Mouse (Mus musculus) limb, embryonic 10.5 days (tissue): ENCODE data around the gene Aknad1. TPM values are rescaled to one million over a fixed set of nuclear protein-coding genes. Genes with fewer than 3 reads are reported as not detected.

ENCODE experiments used
- DNase-seq: peaks from one replicate; pipeline ENCODE4 v3.0.0-alpha.2; 2017; ENCODE audit warnings: low spot score
- H3K27ac ChIP-seq: fragments of 300-500 bp; sonication (generic); 2 replicates; pipeline ENCODE4 v1.5.1; 2016; ENCODE audit warnings: mild to moderate bottlenecking
- H3K27me3 ChIP-seq: fragments of 300-500 bp; sonication (generic); 2 replicates; pipeline ENCODE4 v1.6.1; 2016; ENCODE audit warnings: low read depth, mild to moderate bottlenecking; ENCODE audit not compliant: poor library complexity, severe bottlenecking
- H3K36me3 ChIP-seq: fragments of 300-500 bp; sonication (generic); 2 replicates; pipeline ENCODE4 v1.6.1; 2016; ENCODE audit warnings: mild to moderate bottlenecking, moderate library complexity
- H3K4me1 ChIP-seq: fragments of 300-500 bp; sonication (generic); 2 replicates; pipeline ENCODE4 v1.6.1; 2016
- H3K4me3 ChIP-seq: fragments of 300-500 bp; sonication (generic); 2 replicates; pipeline ENCODE4 v1.5.1; 2016; ENCODE audit warnings: mild to moderate bottlenecking, moderate library complexity
- H3K9me3 ChIP-seq: fragments of 300-500 bp; sonication (generic); replicated peaks from 2 replicates; pipeline ENCODE4 v1.6.1; 2016; ENCODE audit warnings: mild to moderate bottlenecking
- WGBS: fragments of 180-500 bp; shearing (Covaris S2); methylation state at CpG from one replicate; pipeline ENCODE4 v1.1.7; 2016; 5-methylcytosine and 5-hydroxymethylcytosine counted together
- polyA plus RNA-seq: library from polyadenylated mRNA; unstranded; fragments of >200 nt; fragmentation: Nextera tagmentation; extraction: Ambion mirVana; gene quantifications from 2 replicates; pipeline ENCODE4 v1.2.1, GENCODE M21; 2016

Aknad1 gene
- polyA plus RNA-seq, 1 experiment from 2014 or later = 0.10 TPM

DNA sequence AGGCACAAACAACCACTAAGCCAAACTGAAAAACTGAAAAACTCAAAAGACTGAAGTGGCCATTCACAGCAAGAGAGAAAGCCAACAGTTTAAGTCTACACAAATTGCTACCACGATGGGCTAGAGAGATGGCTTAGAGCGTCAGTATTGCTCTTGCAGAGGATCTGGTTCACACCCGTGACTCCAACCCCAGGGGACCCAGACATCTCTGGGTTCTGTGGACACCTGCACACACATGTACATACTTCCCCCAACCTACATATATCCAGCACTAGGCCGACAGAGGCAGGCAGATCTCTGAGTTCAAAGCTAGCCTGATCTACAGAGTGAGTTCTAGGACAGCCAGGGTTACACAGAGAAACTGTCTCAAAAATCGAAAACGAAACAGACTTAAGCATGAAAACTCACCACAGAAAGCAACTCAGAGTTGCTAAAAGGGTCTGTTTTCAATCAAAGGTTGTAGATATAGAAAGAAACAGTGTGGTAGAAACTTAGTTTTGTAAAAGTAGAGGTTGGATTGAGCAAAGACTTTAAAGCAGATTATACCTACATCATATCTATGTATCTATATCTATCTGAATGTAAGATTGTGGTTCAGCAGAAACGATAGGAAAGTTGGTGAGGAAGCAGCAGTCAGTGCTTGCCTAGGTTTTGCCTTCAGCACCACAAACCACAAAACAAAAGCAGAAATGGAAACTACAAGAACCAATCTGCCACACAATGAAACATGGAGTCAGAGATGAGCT lies 56.3 kb downstream of the Aknad1 start:
- Histone ChIP-seq H3K4me3 (no peak overlapping the region), H3K36me3 (peaks cover 51% of the 10 kb centered on the region), H3K9me3 (no peaks in the 10 kb centered on the region), H3K27ac (no peak overlapping the region), H3K4me1 (peaks cover 34% of the 10 kb centered on the region), H3K27me3 (no peaks in the 10 kb centered on the region)
- no peak for DNase-seq
- 90% methylated on average over 7 of the region's 7 CpGs for WGBS

DNA sequence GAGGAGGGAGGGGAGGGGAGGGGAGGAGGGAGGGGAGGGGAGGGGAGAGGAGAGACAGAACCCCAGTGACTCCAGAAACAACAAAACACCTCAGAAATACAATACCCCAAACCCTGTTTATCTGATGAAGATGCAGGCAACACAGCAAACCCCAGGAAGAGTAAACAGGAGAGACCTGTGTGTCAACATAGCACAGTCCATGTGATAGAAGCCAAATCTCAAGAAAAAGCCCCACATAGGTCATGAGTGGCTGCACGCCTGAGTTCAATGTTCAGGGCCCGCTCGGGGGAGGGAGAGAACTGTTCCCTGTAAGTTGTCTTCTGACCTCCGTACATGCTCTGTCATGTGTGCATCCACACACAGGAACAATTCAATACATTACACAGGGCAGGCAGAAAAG lies 56.9 kb downstream of the Aknad1 start:
- Histone ChIP-seq H3K4me1 (peaks cover 28% of the 10 kb centered on the region), H3K9me3 (no peaks in the 10 kb centered on the region), H3K27me3 (no peaks in the 10 kb centered on the region), H3K27ac (no peak overlapping the region), H3K36me3 (peaks cover 57% of the 10 kb centered on the region), H3K4me3 (no peak overlapping the region)
- WGBS = 93% methylated on average over 4 of the region's 4 CpGs
- no peak for DNase-seq

DNA sequence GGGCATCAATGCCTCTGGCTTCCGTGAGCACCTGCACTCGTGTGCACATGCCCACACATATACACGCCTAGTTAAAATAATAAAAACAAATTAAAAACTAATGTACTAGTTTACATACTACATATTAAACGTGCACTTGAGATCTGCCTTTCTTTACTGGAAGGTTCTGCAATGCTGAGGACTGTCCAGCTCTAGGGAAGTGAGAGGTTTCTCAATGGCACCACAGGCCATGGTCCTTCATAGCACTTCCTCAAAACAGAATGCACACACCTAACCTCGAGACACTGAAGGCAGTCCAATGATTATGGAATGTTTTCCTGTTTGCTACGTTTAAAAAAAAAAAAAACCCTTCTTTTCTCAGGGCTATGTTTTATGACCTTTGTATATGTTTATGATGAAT lies 58.3 kb downstream of the Aknad1 start:
- no peak for DNase-seq
- no peak overlapping the region for H3K4me3 ChIP-seq
- WGBS = 94% methylated on average over 6 of the region's 6 CpGs
- H3K27me3 ChIP-seq = no peaks in the 10 kb centered on the region
- H3K27ac ChIP-seq = no peak overlapping the region
- peaks cover 64% of the 10 kb centered on the region for H3K36me3 ChIP-seq
- H3K4me1 ChIP-seq = peaks cover 14% of the 10 kb centered on the region
- H3K9me3 ChIP-seq = no peaks in the 10 kb centered on the region

DNA sequence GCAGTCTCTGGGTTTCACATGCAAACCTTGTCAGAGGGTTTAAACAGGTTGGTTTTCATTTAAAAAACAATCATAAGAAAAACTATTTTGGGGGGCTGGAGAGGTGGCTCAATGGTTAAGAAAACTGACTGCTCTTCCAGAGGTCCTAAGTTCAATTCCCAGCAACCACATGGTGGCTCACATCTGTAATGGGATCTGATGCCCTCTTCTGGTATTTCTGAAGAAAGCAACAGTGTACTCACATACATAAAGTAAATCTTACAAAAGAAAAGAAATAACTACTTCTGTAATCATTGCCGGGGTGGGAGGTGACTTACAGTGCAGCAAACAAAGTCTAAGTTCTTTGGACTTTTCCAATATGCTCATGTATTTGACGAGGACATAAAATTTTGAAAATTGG lies 58.9 kb downstream of the Aknad1 start:
- Histone ChIP-seq H3K4me1 (peaks cover 13% of the 10 kb centered on the region), H3K27me3 (no peaks in the 10 kb centered on the region), H3K4me3 (no peak overlapping the region), H3K9me3 (no peaks in the 10 kb centered on the region), H3K27ac (no peak overlapping the region), H3K36me3 (peaks cover 69% of the 10 kb centered on the region)
- WGBS = 86% methylated on average over 2 of the region's 2 CpGs
- DNase-seq = no peak

DNA sequence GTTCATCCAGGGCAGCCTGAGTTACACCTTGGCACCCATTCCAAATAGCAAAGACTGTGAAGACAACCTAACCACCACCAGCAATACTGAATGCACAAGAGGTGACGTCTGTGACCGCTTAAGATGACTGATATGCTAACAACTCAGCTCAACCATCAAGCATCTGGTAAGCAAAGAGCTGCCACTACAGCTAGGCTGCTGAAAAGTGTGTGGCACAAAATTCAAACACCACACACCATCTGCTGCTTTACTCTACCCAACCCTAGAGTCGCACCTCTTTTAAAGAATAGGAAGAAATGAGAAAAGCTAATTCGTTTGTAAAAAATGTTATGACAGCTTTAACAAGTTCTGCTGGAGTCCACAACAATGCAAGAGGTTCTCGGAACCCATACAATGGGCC lies 66.2 kb downstream of the Aknad1 start:
- 94% methylated on average over 5 of the region's 5 CpGs for WGBS

GRCm38 (mm10) chr3:108810747-108811263 lies 71.3 kb downstream of the Aknad1 start:
- Histone ChIP-seq H3K9me3 (no peaks in the 10 kb centered on the region), H3K4me1 (no peaks in the 10 kb centered on the region), H3K4me3 (no peak overlapping the region), H3K36me3 (peaks cover 44% of the 10 kb centered on the region), H3K27ac (no peak overlapping the region), H3K27me3 (no peaks in the 10 kb centered on the region)
- no peak for DNase-seq
- 83% methylated on average over 4 of the region's 4 CpGs for WGBS

More for the DNA sequence above, 66.2 kb downstream of the Aknad1 start:
- H3K9me3 ChIP-seq = no peaks in the 10 kb centered on the region
- no peaks in the 10 kb centered on the region for H3K27me3 ChIP-seq
- peaks cover 61% of the 10 kb centered on the region for H3K36me3 ChIP-seq
- no peaks in the 10 kb centered on the region for H3K4me1 ChIP-seq
- DNase-seq = no peak
- no peak overlapping the region for H3K27ac ChIP-seq
- no peak overlapping the region for H3K4me3 ChIP-seq

GRCm38 (mm10) chr3:108815631-108816030 lies 76.2 kb downstream of the Aknad1 start:
- peaks cover 42% of the 10 kb centered on the region for H3K36me3 ChIP-seq
- no peak overlapping the region for H3K27ac ChIP-seq
- H3K27me3 ChIP-seq = no peaks in the 10 kb centered on the region
- no peaks in the 10 kb centered on the region for H3K9me3 ChIP-seq
- DNase-seq = no peak
- H3K4me3 ChIP-seq = no peak overlapping the region
- 84% methylated on average over 4 of the region's 4 CpGs for WGBS
- H3K4me1 ChIP-seq = no peaks in the 10 kb centered on the region

GRCm38 (mm10) chr3:108830493-108830892 lies 91.0 kb downstream of the Aknad1 start:
- Histone ChIP-seq H3K9me3 (no peaks in the 10 kb centered on the region), H3K4me3 (no peak overlapping the region), H3K27ac (no peak overlapping the region), H3K27me3 (no peaks in the 10 kb centered on the region), H3K36me3 (peaks cover 32% of the 10 kb centered on the region), H3K4me1 (no peaks in the 10 kb centered on the region)
- no peak for DNase-seq
- WGBS = 88% methylated on average over 11 of the region's 11 CpGs

GRCm38 (mm10) chr3:108831750-108832149 lies 92.3 kb downstream of the Aknad1 start:
- H3K9me3 ChIP-seq = no peaks in the 10 kb centered on the region
- peaks cover 26% of the 10 kb centered on the region for H3K36me3 ChIP-seq
- H3K4me3 ChIP-seq = no peak overlapping the region
- H3K27me3 ChIP-seq = no peaks in the 10 kb centered on the region
- WGBS = 92% methylated on average over 6 of the region's 6 CpGs
- H3K27ac ChIP-seq = no peak overlapping the region
- DNase-seq = no peak
- no peaks in the 10 kb centered on the region for H3K4me1 ChIP-seq

Other genes with a start within 250 kb of the Aknad1 start
- gene 1700013F07Rik, start 205.5 kb upstream of the Aknad1 start, polyA plus RNA-seq = 0.20 TPM in 1 of 2 replicates, not detected in the other
- 0.28 and 0.40 TPM in 2 replicates for gene 5330417C22Rik, start 203.1 kb upstream of the Aknad1 start, polyA plus RNA-seq
- 25.2 and 34.9 TPM in 2 replicates for gene Tmem167b, start 177.2 kb upstream of the Aknad1 start, polyA plus RNA-seq
- gene Taf13, start 168.0 kb upstream of the Aknad1 start, polyA plus RNA-seq = 47.3 and 53.2 TPM in 2 replicates
- gene Wdr47, start 148.4 kb upstream of the Aknad1 start, polyA plus RNA-seq = 6.1 and 7.3 TPM in 2 replicates
- gene Clcc1, start 85.7 kb upstream of the Aknad1 start, polyA plus RNA-seq = 51.8 and 61.3 TPM in 2 replicates
- 73.9 and 85.3 TPM in 2 replicates for gene Gpsm2, start 17.3 kb upstream of the Aknad1 start, polyA plus RNA-seq
- 20.8 and 24.6 TPM in 2 replicates for gene Stxbp3, start 100.9 kb downstream of the Aknad1 start, polyA plus RNA-seq
- 0.14 TPM in 1 of 2 replicates, not detected in the other for gene Fndc7, start 150.3 kb downstream of the Aknad1 start, polyA plus RNA-seq
- gene Prpf38b, start 172.1 kb downstream of the Aknad1 start, polyA plus RNA-seq = 69.9 and 72.6 TPM in 2 replicates
- gene Henmt1, start 200.2 kb downstream of the Aknad1 start, polyA plus RNA-seq = 0.48 and 0.88 TPM in 2 replicates
- gene Gm9857, start 200.8 kb downstream of the Aknad1 start, polyA plus RNA-seq = not detected in 2 replicates